Mouse (Mus musculus) bone marrow, adult 2 months (tissue): ENCODE measurements around the gene Them7. TPM values are rescaled to one million over a fixed set of nuclear protein-coding genes. Genes with fewer than 3 reads are reported as not detected.

Experiments
- H3K27ac ChIP-seq: fragments of 200-500 bp; 2 replicates; pipeline ENCODE4 v1.5.1; 2012; ENCODE audit warnings: low read depth, mild to moderate bottlenecking, control low read depth, inconsistent platforms, low read length; ENCODE audit not compliant: control insufficient read depth, poor library complexity, insufficient read depth
- H3K4me1 ChIP-seq: fragments of 200-500 bp; 2 replicates; pipeline ENCODE4 v1.6.1; 2011; ENCODE audit warnings: low read length; ENCODE audit not compliant: control insufficient read depth, insufficient read depth
- H3K4me3 ChIP-seq: fragments of 200-500 bp; replicated peaks from 2 replicates; pipeline ENCODE3; 2011; ENCODE audit warnings: mild to moderate bottlenecking, low read depth, low read length, control low read depth; ENCODE audit not compliant: control insufficient read depth
- CTCF ChIP-seq: fragments of 200-500 bp; IDR thresholded peaks from 2 replicates; pipeline ENCODE4 v1.5.1; 2011; ENCODE audit warnings: low read length, control low read depth; ENCODE audit not compliant: control insufficient read depth, insufficient read depth
- POLR2A ChIP-seq: fragments of 200-500 bp; IDR thresholded peaks from 2 replicates; pipeline ENCODE4 v1.6.1; 2011; ENCODE audit warnings: low read depth, mild to moderate bottlenecking, control low read depth, low read length, borderline replicate concordance; ENCODE audit not compliant: control insufficient read depth
- WGBS: fragments of 180-500 bp; shearing (Covaris S2); methylation state at CpG from one replicate; pipeline ENCODE4 v1.1.7; 2018; 5-methylcytosine and 5-hydroxymethylcytosine counted together
- polyA plus RNA-seq: library from polyadenylated mRNA; stranded (reverse); fragments of >200 nt; gene quantifications from 2 replicates; pipeline ENCODE4 v1.2.4, GENCODE M21; 2011; ENCODE audit warnings: low replicate concordance; ENCODE audit not compliant: missing spikeins, insufficient read depth, insufficient read length

The Them7 gene
- polyA plus RNA-seq: not detected in 2 replicates

GRCm38 (mm10) chr2:105224134-105224986 is at the start of gene Them7:
Them7 (plus strand) TSS chr2:105224320.
- 0 out of 2 replicates have a peak within 1 kb of the TSS, but pooled peaks have one; percentile 3 for H3K27ac ChIP-seq
- TF ChIP-seq CTCF (no peak), POLR2A (no peak)
- H3K4me1 ChIP-seq: no peaks in the 10 kb centered on the region; the same call in 1 of the 2 replicates
- H3K4me3 ChIP-seq: peak within 1 kb of the TSS; percentile 27
- WGBS: 1% methylated on average over 38 of the region's 38 CpGs

- Histone ChIP-seq H3K4me1 (no peaks in the 10 kb centered on the region), H3K27ac (no peak overlapping the region), H3K4me3 (no peak overlapping the region)
- TF ChIP-seq POLR2A (no peak), CTCF (no peak)
- 87% methylated on average over 12 of the region's 12 CpGs for WGBS
Observed at GRCm38 (mm10) chr2:105178871-105179270, 45.2 kb upstream of the Them7 start.

GRCm38 (mm10) chr2:105182501-105182900 is 41.6 kb upstream of the Them7 start:
- WGBS: 49% methylated on average over 6 of the region's 6 CpGs
- Histone ChIP-seq H3K4me1 (no peaks in the 10 kb centered on the region), H3K4me3 (no peak overlapping the region), H3K27ac (no peak overlapping the region)
- TF ChIP-seq CTCF (no peak), POLR2A (no peak)

GRCm38 (mm10) chr2:105185140-105185539 is 39.0 kb upstream of the Them7 start:
- Histone ChIP-seq H3K4me1 (no peaks in the 10 kb centered on the region), H3K27ac (no peak overlapping the region), H3K4me3 (no peak overlapping the region)
- TF ChIP-seq POLR2A (no peak), CTCF (no peak)
- WGBS: 8% methylated on average over 3 of the region's 3 CpGs

GRCm38 (mm10) chr2:105185768-105186529 is 38.2 kb upstream of the Them7 start:
- TF ChIP-seq CTCF (no peak), POLR2A (no peak)
- Histone ChIP-seq H3K4me1 (no peaks in the 10 kb centered on the region), H3K27ac (no peak overlapping the region), H3K4me3 (no peak overlapping the region)
- 86% methylated on average over 13 of the region's 13 CpGs for WGBS

GRCm38 (mm10) chr2:105186591-105186990 is 37.5 kb upstream of the Them7 start:
- TF ChIP-seq CTCF: no peak
- no peak overlapping the region for H3K27ac ChIP-seq
- H3K4me3 ChIP-seq: no peak overlapping the region
- no peaks in the 10 kb centered on the region for H3K4me1 ChIP-seq
- 83% methylated on average over 5 of the region's 5 CpGs for WGBS

GRCm38 (mm10) chr2:105188182-105188581 is 35.9 kb upstream of the Them7 start:
- TF ChIP-seq POLR2A: no peak
- no peak for TF ChIP-seq CTCF
- Histone ChIP-seq H3K4me3 (no peak overlapping the region), H3K4me1 (no peaks in the 10 kb centered on the region), H3K27ac (no peak overlapping the region)
- 46% methylated on average over 10 of the region's 10 CpGs for WGBS

- no peak overlapping the region for H3K27ac ChIP-seq
- no peaks in the 10 kb centered on the region for H3K4me1 ChIP-seq
- 19% methylated on average over 5 of the region's 5 CpGs for WGBS
- TF ChIP-seq CTCF: no peak
- TF ChIP-seq POLR2A: no peak
- H3K4me3 ChIP-seq: no peak overlapping the region
Observed at GRCm38 (mm10) chr2:105189352-105189751, 34.8 kb upstream of the Them7 start.
